Mouse (Mus musculus) inflammation-experienced regulatory T-cells, adult 16 weeks (primary cell): Measurements from ENCODE around the gene Zfp951. TPM values are rescaled to one million over a fixed set of nuclear protein-coding genes. Genes with fewer than 3 reads are reported as not detected.

ENCODE experiments used
- polyA plus RNA-seq: library from polyadenylated mRNA; unstranded; fragments of 100-300 nt; shearing (Covaris generic); gene quantifications from one replicate; pipeline ENCODE4 v1.2.1, GENCODE M21; 2017

Zfp951 gene
- 12.3 TPM for polyA plus RNA-seq

GRCm38 (mm10) chr5:104859962-104860525, at the start of gene Zfp951:
Gene Zfp951 (minus strand): TSS chr5:104860070.

Other genes starting within 250 kb of the Zfp951 start
- 39.8 TPM for gene Abcg3, start 122.6 kb upstream of the Zfp951 start, polyA plus RNA-seq